Mouse (Mus musculus) megakaryocyte, embryonic 14.5 days (primary cell): ENCODE data around the gene Dgkh.

Experiments
- FLI1 ChIP-seq: IDR thresholded peaks from 2 replicates; pipeline ENCODE4 v1.6.1; 2012; ENCODE audit warnings: low read length, inconsistent platforms, mixed read lengths
- GATA1 ChIP-seq: IDR thresholded peaks from 3 replicates; pipeline ENCODE4 v1.6.1; 2012; ENCODE audit warnings: mixed read lengths, low read length, inconsistent platforms, borderline replicate concordance

DNA sequence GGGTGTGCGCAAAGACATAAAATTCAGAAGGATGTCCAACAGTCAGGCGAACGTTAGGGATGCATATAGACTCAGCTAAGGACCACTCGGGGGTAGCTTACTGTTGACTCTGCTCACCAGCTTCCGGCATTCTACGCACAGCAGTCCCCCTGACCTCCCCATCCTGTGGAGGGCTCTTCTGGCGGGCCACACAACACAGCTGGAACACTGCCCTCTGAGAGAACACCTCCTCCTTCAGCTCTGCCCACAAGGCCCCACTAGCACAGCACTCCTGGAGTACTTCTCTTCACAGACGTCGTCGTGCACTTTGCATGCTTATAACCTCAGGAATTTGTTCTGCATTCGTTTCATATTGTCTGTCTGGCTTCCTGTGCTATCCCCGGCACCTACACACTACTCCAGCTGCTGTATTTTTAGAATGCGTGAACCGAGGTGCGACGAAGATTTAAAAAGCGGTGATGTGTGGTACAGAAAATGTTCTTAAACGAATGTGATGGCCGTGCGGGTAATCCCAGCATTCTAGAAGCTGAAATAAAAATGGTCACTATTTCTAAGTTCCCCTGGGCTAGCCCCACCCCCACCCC is 19.9 kb downstream of the Dgkh start:
- TF ChIP-seq GATA1 (no peak), FLI1 (no peak)
